Mouse (Mus musculus): ENCODE data around the gene Eif3c.

GRCm38 (mm10) chr7:126501684-126502022, 64.6 kb downstream of the Eif3c start:
- TF ChIP-seq GATA1 (IDR thresholded peaks at IDR 0.05; ENCODE audit: borderline replicate concordance, low read length) (no peak), FLI1 (IDR thresholded peaks at IDR 0.05; ENCODE audit: low read length) (no peak)

All from megakaryocyte, embryonic 14.5 days (primary cell).